Mouse (Mus musculus) CH12.LX (cell line): Measurements from ENCODE around the gene Rhox6.

Source experiments
- CTCF ChIP-seq, 2 experiments: IDR thresholded peaks in 1 of 2; conservative IDR thresholded peaks in 1 of 2; 2 replicates each; pipeline ENCODE4 v1.5.1; 2011 to 2012; ENCODE audit warnings: low read depth in 2 of 2, low read length in 2 of 2, improper control_type of control experiment in 1 of 2, inconsistent platforms in 1 of 2, mild to moderate bottlenecking in 1 of 2, moderate library complexity in 1 of 2
- MAZ ChIP-seq: IDR thresholded peaks from 2 replicates; pipeline ENCODE4 v1.6.1; 2012; ENCODE audit warnings: low read depth, mild to moderate bottlenecking, inconsistent platforms, low read length, improper control_type of control experiment, moderate library complexity
- MEF2A ChIP-seq: IDR thresholded peaks from 2 replicates; pipeline ENCODE4 v1.6.1; 2014; ENCODE audit warnings: low read depth, mild to moderate bottlenecking, inconsistent platforms, low read length, improper control_type of control experiment, borderline replicate concordance
- PAX5 ChIP-seq: IDR thresholded peaks from 2 replicates; pipeline ENCODE4 v1.6.1; 2012; ENCODE audit warnings: low read length, inconsistent platforms, mixed read lengths
- TBP ChIP-seq: conservative IDR thresholded peaks from 2 replicates; pipeline ENCODE4 v1.6.1; 2011; ENCODE audit warnings: low read depth, low read length, improper control_type of control experiment
- TCF12 ChIP-seq: IDR thresholded peaks from 2 replicates; pipeline ENCODE4 v1.6.1; 2014; ENCODE audit warnings: low read depth, mild to moderate bottlenecking, inconsistent platforms, low read length, improper control_type of control experiment
- USF1 ChIP-seq: IDR thresholded peaks from 2 replicates; pipeline ENCODE4 v1.6.1; 2014; ENCODE audit warnings: low read depth, mild to moderate bottlenecking, inconsistent platforms, low read length, improper control_type of control experiment

DNA sequence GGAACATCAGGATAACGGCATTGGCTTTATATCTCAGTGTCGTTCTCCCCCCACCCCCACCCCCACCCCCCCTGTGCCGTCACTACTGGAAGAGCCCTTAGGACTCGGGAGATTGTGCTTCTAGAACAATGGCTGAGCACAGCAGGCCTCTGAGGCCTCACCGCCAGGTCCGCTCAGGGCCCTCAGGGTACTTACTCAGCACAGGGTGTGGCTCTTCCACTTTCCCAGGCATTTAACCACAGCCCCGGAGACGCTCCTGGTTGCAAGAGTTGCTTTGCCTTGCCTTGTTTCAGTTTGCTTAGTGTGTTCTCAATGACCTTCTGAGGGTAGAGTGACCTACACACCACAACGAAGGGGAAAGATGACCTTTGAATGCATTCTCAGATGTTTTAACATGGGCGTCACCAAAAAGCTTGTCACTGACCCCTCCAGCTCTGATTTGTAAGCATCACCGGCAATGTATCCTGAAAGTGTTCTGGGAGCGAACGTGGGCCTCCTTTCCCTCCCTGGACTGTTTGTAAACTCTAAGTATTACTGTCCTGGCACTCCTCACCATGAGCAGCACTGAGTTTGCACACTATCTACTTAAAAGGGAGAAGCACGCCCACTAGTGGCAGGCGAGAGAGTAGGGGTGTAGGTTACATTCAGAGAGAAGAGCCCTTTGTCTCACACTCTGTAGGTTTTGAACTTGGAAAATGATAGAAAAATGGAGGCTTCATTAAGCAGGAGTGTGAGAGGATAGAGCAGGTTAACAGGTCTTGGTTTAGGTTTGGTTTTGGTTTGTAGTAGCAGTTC, 19.2 kb upstream of the Rhox6 start:
- TF ChIP-seq MAZ (no peak), TBP (no peak), TCF12 (no peak), USF1 (no peak), CTCF (conservative IDR thresholded peaks at IDR 0.05 in 1 of 2, IDR thresholded peaks at IDR 0.05 in 1 of 2; ENCODE audit: low read depth in 2 of 2, low read length in 2 of 2) (peak; percentile 43 to 51), MEF2A (no peak), PAX5 (no peak)
